Mouse (Mus musculus) kidney, embryonic 15.5 days (tissue): Measurements from ENCODE around the gene Ebf1. TPM values are rescaled to one million over a fixed set of nuclear protein-coding genes. Genes with fewer than 3 reads are reported as not detected.

Experiments used
- ATAC-seq: fragments of 200-750 bp; cut with Nextera tagmentation; replicated peaks from 2 replicates; pipeline ENCODE4 v1.8.0; 2017; ENCODE audit warnings: moderate TSS enrichment; ENCODE audit not compliant: low FRiP score
- H3K27ac ChIP-seq: fragments of 300-500 bp; sonication (generic); 2 replicates; pipeline ENCODE4 v1.5.1; 2015; ENCODE audit warnings: mild to moderate bottlenecking, inconsistent platforms
- H3K27me3 ChIP-seq: fragments of 300-500 bp; sonication (generic); 2 replicates; pipeline ENCODE4 v1.6.1; 2015; ENCODE audit warnings: inconsistent platforms
- H3K36me3 ChIP-seq: fragments of 300-500 bp; sonication (generic); 2 replicates; pipeline ENCODE4 v1.6.1; 2015; ENCODE audit warnings: inconsistent platforms
- H3K4me1 ChIP-seq: fragments of 300-500 bp; sonication (generic); 2 replicates; pipeline ENCODE4 v1.6.1; 2015; ENCODE audit warnings: inconsistent platforms
- H3K4me2 ChIP-seq: fragments of 300-500 bp; sonication (generic); 2 replicates; pipeline ENCODE4 v1.6.1; 2015; ENCODE audit warnings: moderate library complexity, mild to moderate bottlenecking, inconsistent platforms
- H3K4me3 ChIP-seq: fragments of 300-500 bp; sonication (generic); replicated peaks from 2 replicates; pipeline ENCODE4 v1.5.1; 2015; ENCODE audit warnings: mild to moderate bottlenecking, inconsistent platforms
- H3K9ac ChIP-seq: fragments of 300-500 bp; sonication (generic); 2 replicates; pipeline ENCODE4 v1.6.1; 2015; ENCODE audit warnings: mild to moderate bottlenecking, inconsistent platforms
- H3K9me3 ChIP-seq: fragments of 300-500 bp; sonication (generic); replicated peaks from 2 replicates; pipeline ENCODE4 v1.6.1; 2016; ENCODE audit warnings: inconsistent platforms
- WGBS: fragments of 180-500 bp; shearing (Covaris S2); methylation state at CpG from one replicate; pipeline ENCODE4 v1.1.7; 2015; ENCODE audit warnings: mixed read lengths; 5-methylcytosine and 5-hydroxymethylcytosine counted together
- polyA plus RNA-seq: library from polyadenylated mRNA; unstranded; fragments of >200 nt; fragmentation: Nextera tagmentation; extraction: Ambion mirVana; gene quantifications from 2 replicates; pipeline ENCODE4 v1.2.1, GENCODE M21; 2015

Gene Ebf1
- polyA plus RNA-seq, 1 experiment from 2014 or later, result 24.1 TPM

DNA sequence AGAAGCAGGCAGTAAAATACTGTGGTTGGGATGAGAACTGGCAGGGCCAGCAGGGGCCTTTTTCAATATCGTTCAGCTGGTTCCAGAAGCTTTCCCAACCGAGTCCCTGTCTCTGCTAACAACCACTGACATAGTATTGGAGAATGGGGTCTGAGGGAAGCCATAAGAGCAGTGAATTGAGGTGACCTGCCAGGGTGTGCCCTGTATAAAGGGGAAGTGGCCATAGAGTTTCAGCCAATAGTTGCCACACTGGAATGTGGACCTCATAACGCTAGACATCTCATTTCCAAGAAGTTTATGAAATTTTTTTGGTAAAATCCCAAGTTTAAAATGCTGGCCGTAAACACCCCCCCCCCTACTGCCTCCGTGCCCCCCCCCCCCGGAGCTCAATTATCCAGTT lies 193.9 kb downstream of the Ebf1 start:
- H3K9me3 ChIP-seq, result no peaks in the 10 kb centered on the region
- H3K9ac ChIP-seq, result no peak overlapping the region
- no peak for ATAC-seq
- 74% methylated on average over 6 of the region's 6 CpGs for WGBS
- no peaks in the 10 kb centered on the region for H3K27me3 ChIP-seq
- no peak overlapping the region for H3K4me2 ChIP-seq
- no peaks in the 10 kb centered on the region for H3K36me3 ChIP-seq
- H3K27ac ChIP-seq, result no peak overlapping the region
- no peak overlapping the region for H3K4me3 ChIP-seq
- H3K4me1 ChIP-seq, result peaks cover 8% of the 10 kb centered on the region

DNA sequence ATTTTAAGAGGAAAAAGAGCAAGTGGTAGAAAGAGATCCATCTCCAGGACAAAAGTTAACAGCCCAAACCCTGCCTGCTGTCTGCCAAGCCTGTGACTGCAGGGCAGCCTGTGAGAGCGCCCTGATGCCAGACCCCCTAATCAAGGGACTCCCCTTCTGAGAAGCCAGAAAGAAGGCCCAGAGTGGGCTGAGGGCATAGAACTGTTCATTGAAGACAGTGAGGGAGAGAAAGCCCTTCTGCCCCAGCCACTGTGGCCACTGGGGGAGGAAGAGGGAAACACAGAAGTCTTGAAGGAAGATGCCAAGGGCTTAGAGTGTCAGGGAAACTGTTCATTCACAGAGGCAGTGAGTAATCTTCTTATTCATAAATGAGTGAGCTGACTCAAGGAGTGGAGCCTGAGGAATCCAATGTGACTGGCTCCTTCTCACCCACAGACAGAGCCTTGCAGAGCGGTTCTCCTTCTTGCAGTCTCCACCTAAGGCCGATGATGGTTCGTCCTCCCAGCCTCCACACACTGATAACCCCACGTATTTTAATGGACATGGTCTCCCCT lies 195.2 kb downstream of the Ebf1 start:
- H3K27ac ChIP-seq, result no peak overlapping the region
- H3K4me2 ChIP-seq, result no peak overlapping the region
- H3K27me3 ChIP-seq, result no peaks in the 10 kb centered on the region
- 0 out of 2 replicates have a peak, but pooled peaks cover 3% of the 10 kb centered on the region for H3K4me1 ChIP-seq
- no peak overlapping the region for H3K4me3 ChIP-seq
- H3K9me3 ChIP-seq, result no peaks in the 10 kb centered on the region
- H3K36me3 ChIP-seq, result no peaks in the 10 kb centered on the region
- 89% methylated on average over 5 of the region's 5 CpGs for WGBS
- no peak for ATAC-seq
- H3K9ac ChIP-seq, result no peak overlapping the region

DNA sequence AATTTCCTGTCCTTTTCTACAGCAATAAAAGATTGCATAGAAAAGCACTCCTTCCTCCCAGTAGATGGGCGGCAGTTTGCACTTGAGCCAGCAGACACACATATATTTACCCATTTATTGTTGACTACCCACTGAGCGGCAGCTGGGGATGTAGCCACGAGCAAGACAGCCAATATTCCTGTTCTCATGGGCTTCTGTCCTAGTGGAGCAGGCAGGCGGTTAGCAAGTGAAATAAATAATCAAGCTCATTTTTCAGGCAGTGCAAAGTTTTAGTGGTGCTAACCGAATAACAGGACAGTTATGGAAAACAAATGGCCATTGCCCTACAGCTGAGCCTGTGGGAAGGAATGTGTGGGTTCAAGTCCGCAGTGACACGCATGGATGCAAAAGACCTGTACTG lies 196.4 kb downstream of the Ebf1 start:
- no peak overlapping the region for H3K4me2 ChIP-seq
- H3K4me1 ChIP-seq, result 0 out of 2 replicates have a peak, but pooled peaks cover 3% of the 10 kb centered on the region
- H3K27ac ChIP-seq, result no peak overlapping the region
- WGBS, result 57% methylated on average over 7 of the region's 7 CpGs
- H3K9me3 ChIP-seq, result no peaks in the 10 kb centered on the region
- H3K27me3 ChIP-seq, result no peaks in the 10 kb centered on the region
- no peaks in the 10 kb centered on the region for H3K36me3 ChIP-seq
- H3K4me3 ChIP-seq, result no peak overlapping the region
- no peak for ATAC-seq
- H3K9ac ChIP-seq, result no peak overlapping the region

DNA sequence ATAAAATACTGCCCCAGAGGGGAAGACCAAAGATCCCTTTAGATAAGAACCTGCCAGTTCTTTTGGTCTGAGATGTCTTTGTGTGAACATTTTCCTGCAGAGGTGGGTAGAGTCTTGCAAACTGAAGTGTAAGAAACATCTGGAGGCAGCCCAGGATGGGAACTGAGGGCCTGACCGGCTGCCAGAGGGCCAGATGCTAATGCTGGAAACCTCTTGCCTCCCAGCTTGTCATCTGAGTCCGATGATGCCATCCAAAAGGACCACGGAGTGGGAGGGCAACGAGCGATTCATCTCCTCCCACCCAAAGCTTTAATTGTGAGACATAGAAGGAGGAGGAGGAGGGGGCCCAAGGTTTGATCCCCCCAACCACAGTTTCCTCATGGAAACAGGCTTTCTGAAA lies 197.7 kb downstream of the Ebf1 start:
- no peak overlapping the region for H3K4me2 ChIP-seq
- no peaks in the 10 kb centered on the region for H3K27me3 ChIP-seq
- no peak overlapping the region for H3K27ac ChIP-seq
- no peak overlapping the region for H3K4me3 ChIP-seq
- H3K9ac ChIP-seq, result no peak overlapping the region
- no peaks in the 10 kb centered on the region for H3K36me3 ChIP-seq
- 0 out of 2 replicates have a peak, but pooled peaks cover 3% of the 10 kb centered on the region for H3K4me1 ChIP-seq
- 69% methylated on average over 5 of the region's 5 CpGs for WGBS
- H3K9me3 ChIP-seq, result no peaks in the 10 kb centered on the region
- no peak for ATAC-seq

DNA sequence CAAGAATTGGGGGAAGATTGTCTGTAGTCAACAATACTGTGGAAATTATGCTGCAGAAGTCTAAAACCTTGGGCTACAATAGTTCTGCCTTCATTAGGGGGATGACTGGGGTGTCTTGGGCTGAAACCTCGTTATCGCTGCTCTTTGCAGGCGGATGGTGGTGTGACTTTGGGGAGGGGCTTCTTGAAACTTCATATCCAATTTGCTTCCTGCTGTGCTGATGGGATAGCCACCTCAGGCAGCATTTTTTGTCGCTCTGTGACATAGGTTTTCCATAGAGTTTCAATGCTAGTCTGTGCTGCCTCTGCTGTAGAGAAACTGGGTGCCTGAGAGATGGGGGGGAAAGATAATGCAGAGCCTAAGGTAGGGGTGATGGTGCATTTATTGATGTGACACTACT lies 198.9 kb downstream of the Ebf1 start:
- Histone ChIP-seq H3K36me3 (no peaks in the 10 kb centered on the region), H3K9ac (no peak overlapping the region), H3K4me1 (0 out of 2 replicates have a peak, but pooled peaks cover 3% of the 10 kb centered on the region), H3K4me2 (no peak overlapping the region), H3K4me3 (no peak overlapping the region), H3K27me3 (no peaks in the 10 kb centered on the region), H3K9me3 (no peaks in the 10 kb centered on the region), H3K27ac (no peak overlapping the region)
- ATAC-seq, result no peak
- WGBS, result 89% methylated on average over 4 of the region's 4 CpGs

DNA sequence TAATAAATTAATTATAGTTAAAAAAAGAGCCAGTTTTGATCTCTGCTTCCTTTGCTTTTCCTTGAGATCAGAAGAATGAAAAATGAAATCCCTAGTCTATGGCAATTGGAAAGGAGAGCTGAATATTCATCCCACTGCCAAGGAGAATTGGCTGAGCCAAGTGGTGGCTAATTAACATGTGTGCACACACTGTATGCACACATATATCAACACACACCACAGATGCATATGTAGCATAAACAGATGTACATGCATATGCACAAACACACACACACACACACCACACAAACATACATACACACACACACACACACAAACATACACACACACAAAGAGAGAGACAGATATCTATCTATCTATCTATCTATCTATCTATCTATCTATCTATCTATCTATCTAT lies 205.2 kb downstream of the Ebf1 start:
- Histone ChIP-seq H3K9me3 (no peaks in the 10 kb centered on the region), H3K27ac (no peak overlapping the region), H3K4me2 (no peak overlapping the region), H3K36me3 (no peaks in the 10 kb centered on the region), H3K4me1 (no peaks in the 10 kb centered on the region), H3K9ac (no peak overlapping the region), H3K27me3 (no peaks in the 10 kb centered on the region), H3K4me3 (no peak overlapping the region)
- ATAC-seq, result no peak

DNA sequence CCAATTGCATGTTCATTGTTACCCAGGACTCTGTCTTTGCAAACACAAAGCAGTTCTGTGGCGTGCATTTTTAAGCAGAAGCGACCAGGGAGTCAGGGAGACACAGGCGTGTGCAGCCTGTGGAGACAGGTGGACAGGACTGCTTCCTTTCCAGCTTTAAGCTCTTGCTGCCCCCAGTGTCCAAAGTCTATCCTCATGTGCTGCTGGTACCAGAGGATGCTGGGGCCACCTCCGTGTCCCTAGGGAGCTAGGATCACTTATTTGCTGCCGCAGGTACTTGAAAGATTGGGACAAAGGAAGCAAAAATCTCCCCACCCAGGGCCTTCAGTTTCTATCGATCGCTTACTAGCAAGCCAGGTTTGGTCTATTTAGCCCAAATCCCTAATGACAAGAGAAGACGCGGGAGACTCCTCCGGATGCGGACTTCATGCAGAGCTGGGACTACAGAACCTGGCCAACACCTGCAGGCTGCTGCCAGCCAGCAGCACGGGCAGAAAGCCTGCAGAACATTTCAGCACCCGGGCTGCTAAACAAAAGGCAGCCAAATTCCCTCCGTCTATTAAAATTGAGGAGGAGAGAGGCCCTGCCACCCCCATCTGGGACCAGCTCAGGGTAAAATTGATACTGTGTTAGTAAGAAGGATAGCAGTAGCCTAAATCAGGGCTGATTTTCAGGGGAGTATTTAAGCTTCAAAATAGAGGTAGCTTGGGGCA lies 215.3 kb downstream of the Ebf1 start:
- 24% methylated on average over 14 of the region's 14 CpGs for WGBS
- peak overlapping the region; percentile 39; the same call in 1 of the 2 replicates for H3K4me2 ChIP-seq
- ATAC-seq, result no peak
- no peak overlapping the region for H3K4me3 ChIP-seq
- no peaks in the 10 kb centered on the region for H3K9me3 ChIP-seq
- H3K27ac ChIP-seq, result no peak overlapping the region
- H3K9ac ChIP-seq, result no peak overlapping the region
- no peaks in the 10 kb centered on the region for H3K36me3 ChIP-seq
- H3K4me1 ChIP-seq, result peaks cover 15% of the 10 kb centered on the region
- H3K27me3 ChIP-seq, result peaks cover 18% of the 10 kb centered on the region

DNA sequence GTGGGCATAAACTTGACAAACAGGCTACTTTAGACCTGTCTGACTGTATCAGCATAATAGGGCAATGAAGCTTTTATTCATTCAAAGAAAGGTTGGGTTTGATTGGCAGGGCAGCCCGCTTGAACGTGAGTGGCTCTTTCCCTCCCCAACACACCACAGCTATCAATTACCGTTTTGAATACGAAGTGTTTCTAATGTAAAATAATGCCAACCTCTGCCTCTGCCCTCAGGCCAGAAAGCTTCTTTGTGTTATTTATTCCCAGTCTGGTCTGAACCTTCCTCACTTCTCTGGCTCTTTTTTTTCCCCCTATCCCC lies 215.8 kb downstream of the Ebf1 start:
- Histone ChIP-seq H3K36me3 (no peaks in the 10 kb centered on the region), H3K27me3 (peaks cover 18% of the 10 kb centered on the region), H3K4me1 (peaks cover 15% of the 10 kb centered on the region), H3K9ac (no peak overlapping the region), H3K27ac (no peak overlapping the region), H3K9me3 (no peaks in the 10 kb centered on the region), H3K4me2 (peak overlapping the region; percentile 39), H3K4me3 (no peak overlapping the region; the same call in 1 of the 2 replicates)
- WGBS, result 11% methylated on average over 4 of the region's 4 CpGs
- ATAC-seq, result no peak

DNA sequence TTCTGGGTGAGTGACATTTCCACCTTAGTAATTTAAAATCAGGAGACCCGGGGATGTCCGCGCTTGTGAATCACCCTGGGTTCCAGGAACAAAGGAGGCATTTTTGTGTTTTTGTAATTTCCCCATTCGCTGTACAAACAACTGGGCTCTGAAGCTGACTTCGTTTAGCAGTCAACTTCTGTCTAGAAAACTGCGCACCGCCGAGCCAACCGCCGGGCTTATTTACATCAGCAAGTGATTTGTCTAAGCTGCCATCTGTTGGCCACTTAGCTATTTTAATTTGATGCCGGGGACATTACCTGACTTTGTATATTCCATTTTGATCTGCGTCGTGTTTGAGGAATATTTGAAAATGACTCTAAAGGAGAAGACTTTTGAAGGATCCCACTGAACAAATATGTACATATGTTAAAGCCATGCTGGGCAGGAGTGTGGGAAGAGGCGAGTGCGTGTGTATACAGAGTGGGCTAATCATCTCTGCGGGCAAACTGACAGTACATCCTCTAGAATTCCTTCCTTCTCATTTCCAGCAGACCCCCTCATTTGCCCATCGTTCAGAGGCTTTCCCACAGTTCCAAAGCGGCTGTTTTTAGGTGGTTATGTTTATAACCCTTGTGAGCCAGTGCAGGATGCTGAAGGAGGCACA lies 216.4 kb downstream of the Ebf1 start:
- Histone ChIP-seq H3K27me3 (peaks cover 18% of the 10 kb centered on the region), H3K4me3 (no peak overlapping the region; the same call in 1 of the 2 replicates), H3K4me2 (peak overlapping the region; percentile 39), H3K4me1 (peaks cover 15% of the 10 kb centered on the region), H3K36me3 (no peaks in the 10 kb centered on the region), H3K9ac (no peak overlapping the region), H3K27ac (no peak overlapping the region), H3K9me3 (no peaks in the 10 kb centered on the region)
- 41% methylated on average over 18 of the region's 18 CpGs for WGBS
- no peak for ATAC-seq

DNA sequence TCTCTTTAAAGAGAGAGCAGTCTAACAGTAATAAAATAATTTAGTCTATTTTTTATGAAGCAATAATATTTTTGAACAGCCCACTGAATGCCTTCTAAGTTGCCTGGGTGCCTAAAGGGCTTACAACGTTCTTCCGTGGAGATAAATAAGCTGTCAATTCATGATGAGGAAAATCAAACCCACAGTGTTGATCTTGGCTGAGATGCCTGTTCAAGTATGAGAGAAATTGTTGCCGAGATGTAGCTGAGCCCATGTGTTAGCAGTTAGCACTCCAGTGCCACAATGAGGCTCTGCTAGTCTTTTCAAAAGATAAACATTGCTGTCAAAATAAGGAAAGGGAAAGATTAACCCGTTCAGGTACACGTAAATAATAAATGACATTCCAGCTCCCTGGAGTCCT lies 218.0 kb downstream of the Ebf1 start:
- peaks cover 15% of the 10 kb centered on the region for H3K27me3 ChIP-seq
- no peak overlapping the region for H3K9ac ChIP-seq
- WGBS, result 44% methylated on average over 5 of the region's 5 CpGs
- H3K4me1 ChIP-seq, result peaks cover 15% of the 10 kb centered on the region
- no peaks in the 10 kb centered on the region for H3K36me3 ChIP-seq
- H3K9me3 ChIP-seq, result no peaks in the 10 kb centered on the region
- no peak for ATAC-seq
- no peak overlapping the region for H3K4me3 ChIP-seq
- H3K4me2 ChIP-seq, result no peak overlapping the region
- no peak overlapping the region for H3K27ac ChIP-seq

DNA sequence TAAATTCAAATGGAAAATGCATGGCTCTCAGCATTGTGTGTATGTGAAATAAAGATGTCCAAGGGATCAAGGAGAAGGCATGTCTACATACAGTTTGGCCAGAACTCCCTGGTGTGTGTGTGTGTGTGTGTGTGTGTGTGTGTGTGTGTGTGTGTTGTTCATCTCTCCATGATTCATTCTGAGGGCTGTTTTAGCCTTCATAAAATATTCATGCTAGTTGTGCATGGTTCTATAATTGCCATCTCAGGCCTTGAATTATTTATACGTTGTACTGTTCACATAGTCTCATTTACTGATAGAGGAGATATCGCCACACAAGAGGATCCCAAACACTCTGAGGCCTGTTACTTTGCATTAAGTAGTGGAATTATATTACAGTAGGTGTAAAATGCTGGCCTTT lies 220.5 kb downstream of the Ebf1 start:
- no peaks in the 10 kb centered on the region for H3K36me3 ChIP-seq
- H3K9ac ChIP-seq, result no peak overlapping the region
- H3K4me2 ChIP-seq, result no peak overlapping the region
- H3K9me3 ChIP-seq, result no peaks in the 10 kb centered on the region
- no peak for ATAC-seq
- H3K4me3 ChIP-seq, result no peak overlapping the region
- no peak overlapping the region for H3K27ac ChIP-seq
- H3K4me1 ChIP-seq, result peaks cover 16% of the 10 kb centered on the region
- 89% methylated on average over 2 of the region's 2 CpGs for WGBS
- peaks cover 9% of the 10 kb centered on the region for H3K27me3 ChIP-seq

DNA sequence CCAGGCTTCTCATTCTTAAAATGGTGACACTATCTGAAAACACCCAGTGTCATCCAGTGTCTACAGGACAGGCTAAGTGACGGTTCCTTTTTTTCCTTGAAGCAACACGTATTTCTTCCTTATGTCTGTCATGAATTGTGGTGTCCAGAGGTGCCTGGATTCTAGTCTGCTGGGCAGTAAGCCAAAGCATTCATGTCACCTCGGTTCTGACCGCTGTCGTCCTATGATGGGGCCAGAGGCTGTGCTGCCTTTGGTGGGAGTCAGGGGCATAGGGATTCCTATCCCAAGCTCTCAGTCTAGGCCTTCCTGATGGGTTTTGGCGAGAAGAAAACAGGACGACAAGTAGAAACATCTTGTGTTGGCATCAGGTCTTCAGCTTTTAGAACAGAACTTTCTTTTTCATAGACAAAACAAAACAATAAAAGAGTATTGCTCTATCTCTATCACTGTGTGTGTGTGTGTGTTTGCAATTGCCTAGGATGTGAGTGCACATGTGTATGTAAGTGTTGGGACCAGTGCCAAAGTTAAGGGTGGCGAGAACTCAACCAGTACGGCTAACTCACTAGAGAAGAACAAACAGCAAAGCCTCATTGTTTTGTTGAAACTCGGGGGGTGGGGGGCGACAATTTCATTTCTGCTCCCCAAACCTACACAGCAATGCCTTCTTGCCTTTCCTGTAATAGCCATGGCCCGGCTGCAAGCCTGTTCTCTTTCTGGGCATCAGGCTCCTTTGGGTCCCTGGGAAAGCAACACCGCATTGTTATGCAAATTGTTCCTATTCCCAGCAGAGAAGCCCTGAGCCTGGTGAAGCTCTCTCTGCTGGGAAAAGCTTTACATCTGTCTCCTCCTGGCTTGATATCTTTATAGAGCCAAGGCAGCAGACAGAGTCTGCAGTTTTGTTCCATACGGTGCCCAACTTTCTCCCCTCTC lies 224.3 kb downstream of the Ebf1 start:
- H3K9me3 ChIP-seq, result no peaks in the 10 kb centered on the region
- no peak overlapping the region for H3K4me3 ChIP-seq
- ATAC-seq, result no peak
- no peak overlapping the region for H3K27ac ChIP-seq
- H3K4me2 ChIP-seq, result no peak overlapping the region
- peaks cover 6% of the 10 kb centered on the region for H3K4me1 ChIP-seq
- no peak overlapping the region for H3K9ac ChIP-seq
- H3K36me3 ChIP-seq, result no peaks in the 10 kb centered on the region
- H3K27me3 ChIP-seq, result no peaks in the 10 kb centered on the region
- 48% methylated on average over 14 of the region's 14 CpGs for WGBS
